Mouse (Mus musculus) bone marrow macrophage, adult 2 months (primary cell): ENCODE data around the gene Gm20388.

Experiments
- CTCF ChIP-seq: IDR thresholded peaks from 2 replicates; pipeline ENCODE4 v1.5.1; 2012; ENCODE audit warnings: low read depth, mild to moderate bottlenecking, low read length, moderate library complexity
- POLR2A ChIP-seq: IDR thresholded peaks from 2 replicates; pipeline ENCODE4 v1.6.1; 2012; ENCODE audit warnings: mild to moderate bottlenecking, low read depth, low read length, borderline replicate concordance

DNA sequence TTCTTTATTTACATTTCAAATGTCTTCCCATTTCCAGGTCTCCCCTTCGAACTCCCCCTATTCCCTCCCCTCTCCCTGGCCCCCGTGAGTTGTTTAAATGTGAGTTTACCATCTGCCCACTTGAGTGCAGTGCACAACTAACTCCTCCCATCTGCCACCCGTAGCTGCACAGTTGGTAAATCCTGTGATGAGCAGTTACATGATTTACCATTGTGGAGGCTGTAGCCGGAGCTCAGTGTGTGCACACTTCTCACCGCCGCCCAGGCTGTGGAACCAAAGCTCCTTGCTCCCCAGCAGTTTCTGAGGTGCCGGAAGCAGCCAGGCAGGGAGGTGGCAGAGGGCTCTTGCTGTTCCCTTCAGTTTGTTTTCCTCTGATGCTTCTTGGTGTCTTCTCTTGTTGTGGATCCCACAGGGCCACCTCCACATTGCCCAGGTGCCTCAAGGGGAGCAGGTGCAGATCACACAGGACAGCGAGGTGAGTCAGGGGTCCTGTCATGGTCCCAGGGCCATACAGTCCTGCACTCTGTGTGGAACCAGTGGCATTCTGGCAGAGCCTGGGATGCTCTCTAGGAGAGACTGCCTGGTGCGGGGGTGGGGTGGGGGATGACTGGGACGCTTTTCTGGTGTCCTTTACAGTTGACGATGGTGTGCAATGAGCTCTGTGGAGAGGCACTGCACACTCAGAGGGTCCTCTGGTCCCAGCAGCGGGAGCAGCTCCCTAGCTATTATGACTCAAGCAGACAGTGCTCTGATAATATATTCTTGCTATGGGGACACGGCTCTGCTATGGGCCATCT, 2096.2 kb downstream of the Gm20388 start:
- TF ChIP-seq CTCF, result 0 out of 2 replicates have a peak, but pooled peaks have one; percentile 3
- no peak for TF ChIP-seq POLR2A
